Mouse (Mus musculus): ENCODE results near the gene Prps2. TPM values are rescaled to one million over a fixed set of nuclear protein-coding genes. Genes with fewer than 3 reads are reported as not detected.
"Not testable (repeated sequence)": the region's sequence is repeated elsewhere in the genome, so short reads cannot be mapped to it uniquely, and the experiment has no call there.

The Prps2 gene
- 15.3 and 15.8 TPM in 2 replicates for polyA plus RNA-seq (2016; fragmentation: Nextera tagmentation; extraction: Ambion mirVana)

DNA sequence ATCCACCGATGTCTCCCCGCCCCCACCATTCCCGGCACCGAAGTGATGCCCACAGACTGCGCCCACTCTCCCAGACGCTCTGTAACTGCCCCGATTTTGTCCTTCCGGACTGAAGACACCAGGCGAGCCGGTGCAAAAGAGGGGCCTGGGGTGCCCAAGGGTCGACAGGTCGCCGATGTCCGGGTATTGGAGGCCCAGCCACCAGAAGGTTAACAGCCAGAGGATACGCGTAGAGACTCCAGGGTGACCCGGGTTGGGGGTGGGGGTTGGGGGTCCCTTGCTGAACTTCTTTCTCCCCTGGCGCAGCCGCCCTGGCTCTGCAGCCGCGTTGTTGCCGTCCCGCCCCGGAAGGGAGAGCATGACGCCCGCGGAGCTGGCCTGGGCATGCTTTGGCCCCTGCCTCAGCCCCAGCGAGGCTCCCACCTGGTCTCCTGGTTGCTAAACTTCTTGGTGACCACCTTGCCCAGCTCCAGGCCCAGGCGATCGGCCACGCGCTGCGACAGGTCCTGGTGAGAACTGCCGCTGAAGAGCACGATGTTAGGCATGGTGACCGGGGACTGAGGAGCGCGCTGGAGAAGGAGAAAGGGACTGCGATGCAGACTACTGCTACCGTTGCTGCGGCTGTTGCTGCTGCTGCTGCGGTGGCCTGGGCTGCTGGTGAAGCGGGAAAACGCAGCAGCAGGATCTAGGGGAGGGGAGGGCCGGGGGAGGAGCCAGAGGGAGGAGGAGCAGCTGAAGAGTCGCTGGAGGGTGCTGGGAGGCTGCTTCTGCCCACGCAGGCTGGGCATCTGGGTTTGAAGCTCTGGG, at the start of gene Prps2:
Prps2 (minus strand) TSS at position 703 of the 807 bp plus-strand sequence.
- peaks cover 7% of the 10 kb centered on the region; the same call in 1 of the 2 replicates for H3K27me3 ChIP-seq (replicated peaks)
- 10% methylated on average over 41 of the region's 47 CpGs for WGBS (ENCODE audit: insufficient replicate concordance)
- no peaks in the 10 kb centered on the region for H3K9me3 ChIP-seq (replicated peaks)
- peaks cover 20% of the 10 kb centered on the region for H3K4me1 ChIP-seq
- no peaks in the 10 kb centered on the region for H3K36me3 ChIP-seq
- peak within 1 kb of the TSS; percentile 64 for H3K4me3 ChIP-seq
- peak; percentile 92 for ATAC-seq
- peak within 1 kb of the TSS; percentile 62 for H3K27ac ChIP-seq
- peak within 1 kb of the TSS; percentile 83 for H3K4me2 ChIP-seq
- peak within 1 kb of the TSS; percentile 73 for H3K9ac ChIP-seq

DNA sequence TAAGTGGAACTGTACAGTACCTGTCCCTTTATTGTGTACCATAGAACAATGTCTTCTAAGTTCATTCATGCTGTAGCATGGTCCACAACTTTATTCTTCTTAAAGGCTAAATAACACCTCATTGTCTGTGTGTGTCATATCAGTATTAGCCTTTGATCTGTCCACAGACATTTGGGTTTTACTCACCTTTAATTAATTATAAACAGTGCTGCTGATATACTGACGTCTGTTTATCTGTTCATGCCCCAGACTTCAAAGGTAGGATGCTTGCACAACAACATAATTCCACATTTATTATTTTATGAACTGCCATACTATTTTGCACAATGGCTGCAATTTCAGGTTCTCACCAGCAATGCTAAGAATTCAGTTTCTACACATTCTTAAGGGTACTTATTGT, 35.1 kb upstream of the Prps2 start:
- H3K9ac ChIP-seq = no peak overlapping the region
- 54% methylated on average over 1 of the region's 1 CpGs for WGBS (ENCODE audit: insufficient replicate concordance)
- ATAC-seq = no peak
- H3K4me3 ChIP-seq = no peak overlapping the region
- H3K4me2 ChIP-seq = no peak overlapping the region
- no peaks in the 10 kb centered on the region for H3K36me3 ChIP-seq
- no peaks in the 10 kb centered on the region for H3K27me3 ChIP-seq (replicated peaks)
- H3K4me1 ChIP-seq = no peaks in the 10 kb centered on the region
- H3K9me3 ChIP-seq (replicated peaks) = no peaks in the 10 kb centered on the region
- no peak overlapping the region for H3K27ac ChIP-seq

DNA sequence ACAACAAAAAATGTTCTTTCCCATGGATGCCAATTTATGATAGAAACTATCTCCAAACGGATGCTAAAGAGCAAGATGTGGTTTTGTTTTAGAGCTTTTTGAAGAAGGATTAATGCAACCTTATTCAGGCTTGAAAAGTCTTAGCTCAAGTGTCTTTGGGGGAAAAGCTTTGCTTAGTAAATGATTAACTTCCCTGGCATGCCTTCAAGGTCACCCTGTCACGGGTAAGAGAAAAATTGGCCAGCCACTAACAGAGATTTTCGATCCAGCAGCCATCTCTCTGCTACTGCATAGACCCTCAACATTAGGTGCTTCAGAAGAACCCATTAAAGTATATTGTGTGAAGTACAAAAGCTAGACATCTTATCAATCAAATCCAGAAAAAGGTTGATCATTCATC, 12.4 kb upstream of the Prps2 start:
- H3K27me3 ChIP-seq (replicated peaks) = 0 out of 2 replicates have a peak, but pooled peaks cover 6% of the 10 kb centered on the region
- no peak overlapping the region for H3K27ac ChIP-seq
- H3K4me2 ChIP-seq = no peak overlapping the region
- 34% methylated on average over 3 of the region's 3 CpGs for WGBS (ENCODE audit: insufficient replicate concordance)
- no peak overlapping the region for H3K9ac ChIP-seq
- ATAC-seq = no peak
- H3K4me1 ChIP-seq = no peaks in the 10 kb centered on the region
- H3K9me3 ChIP-seq (replicated peaks) = no peaks in the 10 kb centered on the region
- H3K4me3 ChIP-seq = no peak overlapping the region
- no peaks in the 10 kb centered on the region for H3K36me3 ChIP-seq

DNA sequence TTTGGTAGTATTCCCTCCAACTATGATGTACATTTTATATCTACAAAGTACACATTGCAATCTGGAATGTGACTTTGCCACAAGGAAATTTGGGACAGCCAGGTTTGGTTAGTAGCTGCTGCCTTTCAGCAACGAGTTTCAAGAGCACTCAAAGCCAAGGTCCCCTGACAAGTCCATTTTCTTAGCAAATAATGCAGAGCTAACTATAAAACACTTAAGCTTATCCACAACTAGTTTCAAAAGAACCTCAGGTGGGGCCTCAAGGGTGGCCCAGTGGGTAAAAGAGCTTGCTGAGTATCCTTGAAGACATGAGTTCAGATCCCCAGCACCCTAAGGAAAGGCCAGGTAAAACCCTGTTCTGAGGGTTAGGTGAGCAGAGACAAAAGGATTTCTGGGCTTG, 4.1 kb upstream of the Prps2 start:
- WGBS (ENCODE audit: insufficient replicate concordance) = 17% methylated on average over 1 of the region's 1 CpGs
- H3K27ac ChIP-seq = no peak overlapping the region
- no peak for ATAC-seq
- H3K36me3 ChIP-seq = no peaks in the 10 kb centered on the region
- no peak overlapping the region for H3K4me2 ChIP-seq
- no peaks in the 10 kb centered on the region for H3K9me3 ChIP-seq (replicated peaks)
- H3K9ac ChIP-seq = no peak overlapping the region
- H3K27me3 ChIP-seq (replicated peaks) = 0 out of 2 replicates have a peak, but pooled peaks cover 7% of the 10 kb centered on the region
- peaks cover 3% of the 10 kb centered on the region; the same call in 1 of the 2 replicates for H3K4me1 ChIP-seq
- no peak overlapping the region for H3K4me3 ChIP-seq

DNA sequence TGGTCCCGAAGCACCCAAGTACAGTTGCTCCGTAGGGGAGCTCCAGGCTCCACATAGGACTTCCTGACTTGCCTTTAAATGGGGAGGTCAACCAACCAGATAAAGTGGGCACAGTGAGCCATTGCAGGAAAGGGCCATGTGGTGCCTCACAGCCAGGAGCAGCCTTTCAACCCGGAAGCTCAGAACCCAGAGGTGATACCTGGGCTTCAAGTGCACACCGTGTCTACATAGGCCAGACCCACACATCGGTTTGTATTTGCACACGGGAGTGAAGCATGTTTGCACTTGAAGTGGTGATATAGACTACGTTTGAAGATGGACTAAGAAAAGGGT, 271 bp upstream of the Prps2 start:
- peak; percentile 69 for ATAC-seq
- Histone ChIP-seq H3K27me3 (replicated peaks) (peaks cover 7% of the 10 kb centered on the region; the same call in 1 of the 2 replicates), H3K27ac (no peak overlapping the region), H3K4me1 (peaks cover 20% of the 10 kb centered on the region), H3K9me3 (replicated peaks) (no peaks in the 10 kb centered on the region), H3K36me3 (no peaks in the 10 kb centered on the region), H3K9ac (peak overlapping the region; percentile 73), H3K4me2 (peak overlapping the region; percentile 83), H3K4me3 (peak overlapping the region; percentile 64)
- 30% methylated on average over 7 of the region's 7 CpGs for WGBS (ENCODE audit: insufficient replicate concordance)

DNA sequence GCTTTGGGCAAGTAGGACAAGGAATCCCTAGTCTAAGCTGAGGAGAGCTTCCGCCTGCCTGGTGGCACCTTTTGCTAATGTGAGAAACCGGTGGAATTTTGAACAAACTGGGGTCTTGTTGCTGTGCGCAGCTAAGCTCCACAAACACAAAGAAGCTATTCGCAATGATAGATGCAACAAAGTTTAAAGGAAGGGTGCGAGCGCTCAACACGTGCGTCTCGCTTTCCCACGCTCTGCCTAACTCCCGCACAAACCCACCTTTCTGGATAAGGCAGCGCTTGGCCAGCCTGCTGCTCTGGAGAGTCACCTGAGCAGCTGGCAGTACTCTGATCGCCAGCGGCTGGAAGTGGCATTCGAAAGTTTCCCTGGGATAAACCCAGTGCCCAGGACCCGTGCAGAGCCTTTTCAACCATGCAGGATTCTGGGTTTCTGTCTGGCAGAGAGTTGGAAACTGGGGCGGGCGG, 934 bp downstream of the Prps2 start:
- ATAC-seq = no peak
- H3K9me3 ChIP-seq (replicated peaks) = no peaks in the 10 kb centered on the region
- H3K36me3 ChIP-seq = no peaks in the 10 kb centered on the region
- peaks cover 7% of the 10 kb centered on the region; the same call in 1 of the 2 replicates for H3K27me3 ChIP-seq (replicated peaks)
- WGBS (ENCODE audit: insufficient replicate concordance) = 8% methylated on average over 18 of the region's 18 CpGs
- H3K4me2 ChIP-seq = peak overlapping the region; percentile 83
- peaks cover 20% of the 10 kb centered on the region for H3K4me1 ChIP-seq
- peak overlapping the region; percentile 64 for H3K4me3 ChIP-seq
- H3K27ac ChIP-seq = no peak overlapping the region
- H3K9ac ChIP-seq = peak overlapping the region; percentile 73

DNA sequence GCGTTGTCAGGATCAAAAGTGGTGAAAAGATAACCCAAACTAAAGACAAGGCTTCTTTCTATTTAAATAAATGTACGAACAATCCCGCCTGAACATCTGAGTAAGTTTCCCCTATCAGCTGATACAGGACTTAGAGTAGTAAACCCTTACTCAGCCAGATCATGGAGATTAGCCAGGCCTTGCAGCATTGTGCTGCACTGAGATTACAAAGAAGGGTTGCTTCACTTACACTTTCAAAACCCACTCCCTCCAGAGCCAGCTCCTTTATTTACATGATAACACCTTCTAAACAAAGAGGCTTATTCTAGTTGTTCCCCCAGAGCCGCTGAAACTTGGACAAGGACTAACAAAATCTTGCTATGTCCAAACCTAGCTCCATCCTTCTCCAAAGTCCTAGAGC, 2.5 kb downstream of the Prps2 start:
- Histone ChIP-seq H3K4me2 (no peak overlapping the region), H3K4me1 (peaks cover 20% of the 10 kb centered on the region), H3K9ac (no peak overlapping the region), H3K9me3 (replicated peaks) (no peaks in the 10 kb centered on the region), H3K27me3 (replicated peaks) (peaks cover 7% of the 10 kb centered on the region; the same call in 1 of the 2 replicates), H3K36me3 (no peaks in the 10 kb centered on the region), H3K4me3 (no peak overlapping the region), H3K27ac (no peak overlapping the region)
- WGBS (ENCODE audit: insufficient replicate concordance) = 36% methylated on average over 4 of the region's 4 CpGs
- 0 out of 2 replicates have a peak, but pooled peaks have one; percentile 43 for ATAC-seq

DNA sequence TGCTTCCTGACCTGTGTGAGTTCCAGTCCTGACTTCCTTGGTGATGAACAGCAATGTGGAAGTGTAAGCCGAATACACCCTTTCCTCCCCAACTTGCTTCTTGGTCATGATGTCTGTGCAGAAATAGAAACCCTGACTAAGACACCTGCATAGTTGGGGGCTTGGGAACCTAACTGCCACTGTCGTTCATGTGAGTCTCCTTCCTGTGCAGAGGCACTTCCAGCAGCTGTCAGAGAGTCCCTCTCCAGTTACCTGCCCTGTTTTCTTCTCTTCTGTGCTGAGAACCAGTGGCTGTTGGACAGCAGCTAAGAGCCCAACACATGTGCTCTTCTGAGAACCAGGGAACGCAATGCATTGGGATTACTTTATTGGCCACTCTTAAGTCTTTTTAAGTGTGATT, 21.3 kb downstream of the Prps2 start:
- H3K4me2 ChIP-seq; H3K27ac ChIP-seq; ATAC-seq; H3K4me1 ChIP-seq; H3K9me3 ChIP-seq (replicated peaks); H3K27me3 ChIP-seq (replicated peaks); H3K4me3 ChIP-seq; H3K9ac ChIP-seq: not testable (repeated sequence)
- H3K36me3 ChIP-seq = peaks cover 12% of the 10 kb centered on the region; the same call in 1 of the 2 replicates
- 57% methylated on average over 3 of the region's 3 CpGs for WGBS (ENCODE audit: insufficient replicate concordance)

DNA sequence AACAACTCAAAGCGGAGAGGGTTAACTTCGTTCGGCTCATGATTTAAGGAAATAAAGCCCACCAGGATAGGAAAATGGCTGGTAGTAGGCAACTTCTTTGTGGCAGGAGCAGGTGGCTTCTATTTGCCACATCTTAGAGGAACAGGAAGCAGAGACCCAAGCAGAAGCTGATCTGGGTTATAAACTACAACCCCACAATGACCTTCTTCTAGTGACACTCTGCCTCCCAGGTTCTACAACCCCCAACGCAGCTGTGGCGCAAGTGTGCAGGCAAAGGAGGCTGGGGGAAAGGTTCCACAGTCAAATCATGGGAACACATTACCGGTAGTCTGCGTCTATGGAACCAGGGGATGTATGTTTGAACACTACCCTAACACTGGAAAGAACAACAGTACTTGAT, 22.8 kb downstream of the Prps2 start:
- H3K27me3 ChIP-seq (replicated peaks) = no peaks in the 10 kb centered on the region
- ATAC-seq = no peak
- no peaks in the 10 kb centered on the region for H3K4me1 ChIP-seq
- no peaks in the 10 kb centered on the region for H3K9me3 ChIP-seq (replicated peaks)
- H3K36me3 ChIP-seq = peaks cover 12% of the 10 kb centered on the region; the same call in 1 of the 2 replicates
- 75% methylated on average over 7 of the region's 7 CpGs for WGBS (ENCODE audit: insufficient replicate concordance)
- no peak overlapping the region for H3K4me3 ChIP-seq
- no peak overlapping the region for H3K4me2 ChIP-seq
- H3K27ac ChIP-seq = no peak overlapping the region
- H3K9ac ChIP-seq = no peak overlapping the region

DNA sequence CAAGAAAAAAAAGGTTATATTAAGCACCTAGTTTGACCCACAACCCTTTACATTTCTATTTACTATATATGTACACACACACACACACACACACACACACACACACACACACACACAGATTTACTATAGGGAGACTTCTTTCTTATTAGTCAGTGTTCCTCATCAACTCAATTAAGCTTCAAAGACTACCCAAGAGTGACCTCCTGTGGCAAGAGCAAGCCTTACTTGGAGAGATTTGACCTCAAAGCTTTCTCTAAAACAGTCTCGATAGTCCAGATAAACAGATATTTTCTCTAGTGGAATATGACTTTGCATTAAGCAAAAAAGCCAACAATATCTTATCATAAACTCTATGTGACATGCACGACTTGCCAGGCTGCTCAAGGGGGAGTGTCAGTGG, 25.1 kb downstream of the Prps2 start:
- no peak for ATAC-seq
- WGBS (ENCODE audit: insufficient replicate concordance) = 32% methylated on average over 2 of the region's 2 CpGs
- H3K27me3 ChIP-seq (replicated peaks) = no peaks in the 10 kb centered on the region
- no peak overlapping the region for H3K27ac ChIP-seq
- peaks cover 12% of the 10 kb centered on the region; the same call in 1 of the 2 replicates for H3K36me3 ChIP-seq
- no peaks in the 10 kb centered on the region for H3K9me3 ChIP-seq (replicated peaks)
- H3K9ac ChIP-seq = no peak overlapping the region
- no peak overlapping the region for H3K4me3 ChIP-seq
- H3K4me2 ChIP-seq = no peak overlapping the region
- no peaks in the 10 kb centered on the region for H3K4me1 ChIP-seq

DNA sequence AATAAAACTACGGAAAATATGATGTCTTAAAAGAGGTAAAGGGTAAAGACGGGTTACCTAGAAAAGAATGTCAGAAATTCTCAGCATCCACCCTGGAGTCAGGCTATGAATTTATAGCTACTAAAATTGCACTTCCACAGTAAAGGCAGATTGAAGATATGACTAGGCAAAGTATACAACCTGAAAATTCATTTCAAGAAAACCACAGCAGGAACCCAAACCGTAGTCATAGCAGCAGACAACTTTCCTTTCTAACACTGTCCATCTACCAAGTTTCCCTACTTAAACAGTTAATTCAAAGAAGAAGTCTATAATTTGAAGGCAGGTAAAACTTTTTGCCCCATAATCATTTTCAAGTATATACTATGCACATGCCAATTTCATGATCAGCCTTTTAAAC, 26.6 kb downstream of the Prps2 start:
- no peak overlapping the region for H3K4me3 ChIP-seq
- no peaks in the 10 kb centered on the region for H3K27me3 ChIP-seq (replicated peaks)
- H3K9ac ChIP-seq = no peak overlapping the region
- H3K4me1 ChIP-seq = no peaks in the 10 kb centered on the region
- no peaks in the 10 kb centered on the region for H3K9me3 ChIP-seq (replicated peaks)
- WGBS (ENCODE audit: insufficient replicate concordance) = 78% methylated on average over 3 of the region's 3 CpGs
- H3K4me2 ChIP-seq = no peak overlapping the region
- H3K36me3 ChIP-seq = no peaks in the 10 kb centered on the region
- no peak overlapping the region for H3K27ac ChIP-seq
- ATAC-seq = no peak

DNA sequence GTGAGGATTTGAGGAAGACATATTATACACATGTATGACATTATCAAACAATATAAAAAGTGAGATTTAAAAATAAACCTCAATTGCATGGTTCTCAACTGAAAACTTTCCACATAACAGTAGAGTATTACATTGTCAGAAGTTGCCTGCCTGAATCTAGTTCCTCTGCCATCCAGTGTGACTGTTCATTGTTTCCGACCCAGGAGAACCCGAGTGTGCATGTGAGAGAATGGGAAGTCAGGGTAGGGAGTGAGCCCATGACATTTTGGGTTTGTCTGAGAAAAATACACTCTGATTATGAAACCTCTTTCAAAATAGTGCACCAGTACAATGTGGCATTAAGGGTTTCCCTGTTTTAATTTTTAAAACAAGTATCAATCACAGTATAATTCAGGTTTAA, 28.9 kb downstream of the Prps2 start:
- Histone ChIP-seq H3K27ac (no peak overlapping the region), H3K4me1 (no peaks in the 10 kb centered on the region), H3K9me3 (replicated peaks) (no peaks in the 10 kb centered on the region), H3K9ac (no peak overlapping the region), H3K27me3 (replicated peaks) (no peaks in the 10 kb centered on the region), H3K4me3 (no peak overlapping the region), H3K4me2 (no peak overlapping the region), H3K36me3 (0 out of 2 replicates have a peak, but pooled peaks cover 3% of the 10 kb centered on the region)
- 87% methylated on average over 2 of the region's 2 CpGs for WGBS (ENCODE audit: insufficient replicate concordance)
- ATAC-seq = no peak

All from liver, embryonic 12.5 days (tissue).